Mouse (Mus musculus) right cerebral cortex, postnatal 25 days (tissue): ENCODE data around the gene Olfr560.

Experiments
- DNase-seq: peaks from one replicate; pipeline ENCODE4 v3.0.0; 2022

Olfr560 gene

GRCm38 (mm10) chr7:102759266-102759665, at the start of gene Olfr560, which contains the start of gene Olfr78:
Gene Olfr560, minus strand, starts transcription at chr7:102759366.
Gene Olfr78, minus strand, starts transcription at chr7:102759471.
- no peak for DNase-seq

- no peak for DNase-seq
These were observed 44.0 kb upstream of the Olfr560 start, which contains the start of gene Olfr564 for GRCm38 (mm10) chr7:102803180-102803579. Gene Olfr564, plus strand, starts transcription at chr7:102803480.

- no peak for DNase-seq
These were observed 11.8 kb upstream of the Olfr560 start, which contains the start of gene Olfr561 for GRCm38 (mm10) chr7:102770921-102771320. Gene Olfr561, plus strand, starts transcription at chr7:102771221.

- no peak for DNase-seq
These were observed 7.1 kb downstream of the Olfr560 start for GRCm38 (mm10) chr7:102752086-102752485.

GRCm38 (mm10) chr7:102737705-102738104, 21.5 kb downstream of the Olfr560 start:
- no peak for DNase-seq

- no peak for DNase-seq
These were observed 25.4 kb downstream of the Olfr560 start for GRCm38 (mm10) chr7:102733793-102734192.

GRCm38 (mm10) chr7:102727391-102727790, 31.8 kb downstream of the Olfr560 start, which contains the start of gene Olfr559:
Gene Olfr559, minus strand, starts transcription at chr7:102727491.
- DNase-seq, result no peak

GRCm38 (mm10) chr7:102718970-102719369, 40.2 kb downstream of the Olfr560 start, which contains the start of gene Olfr33:
Gene Olfr33, minus strand, starts transcription at chr7:102719070.
- no peak for DNase-seq

GRCm38 (mm10) chr7:102701915-102702314, 57.3 kb downstream of the Olfr560 start, which contains the start of gene Olfr558:
Gene Olfr558, plus strand, starts transcription at chr7:102702215.
- DNase-seq, result no peak
